Mouse (Mus musculus) intestine, embryonic 16.5 days (tissue): ENCODE results near the gene Tunar. TPM values are rescaled to one million over a fixed set of nuclear protein-coding genes. Genes with fewer than 3 reads are reported as not detected.

Source experiments
- ATAC-seq: fragments of 200-750 bp; cut with Nextera tagmentation; 2 replicates; pipeline ENCODE4 v1.8.0; 2017; ENCODE audit warnings: moderate TSS enrichment, moderate library complexity
- H3K27ac ChIP-seq: fragments of 300-500 bp; sonication (generic); 2 replicates; pipeline ENCODE4 v1.5.1; 2014; ENCODE audit warnings: mild to moderate bottlenecking, low read length
- H3K27me3 ChIP-seq: fragments of 300-500 bp; sonication (generic); replicated peaks from 2 replicates; pipeline ENCODE4 v1.6.1; 2014; ENCODE audit warnings: low read length, control low read depth, mixed read lengths; ENCODE audit not compliant: control insufficient read depth, insufficient read depth
- H3K36me3 ChIP-seq: fragments of 300-500 bp; sonication (generic); 2 replicates; pipeline ENCODE4 v1.6.1; 2014; ENCODE audit warnings: low read length, control low read depth; ENCODE audit not compliant: control insufficient read depth, insufficient read depth
- H3K4me1 ChIP-seq: fragments of 300-500 bp; sonication (generic); 2 replicates; pipeline ENCODE4 v1.6.1; 2014; ENCODE audit warnings: low read length, control low read depth, mixed read lengths; ENCODE audit not compliant: control insufficient read depth, insufficient read depth
- H3K4me2 ChIP-seq: fragments of 300-500 bp; sonication (generic); 2 replicates; pipeline ENCODE4 v1.6.1; 2014; ENCODE audit warnings: low read depth, low read length, control low read depth
- H3K4me3 ChIP-seq: fragments of 300-500 bp; sonication (generic); 2 replicates; pipeline ENCODE4 v1.5.1; 2014; ENCODE audit warnings: mild to moderate bottlenecking, low read length
- H3K9ac ChIP-seq: fragments of 300-500 bp; sonication (generic); 2 replicates; pipeline ENCODE4 v1.6.1; 2014; ENCODE audit warnings: low read depth, low read length
- H3K9me3 ChIP-seq: fragments of 300-500 bp; sonication (generic); 2 replicates; pipeline ENCODE4 v1.6.1; 2016; ENCODE audit warnings: low read length, control low read depth; ENCODE audit not compliant: control insufficient read depth
- WGBS: fragments of 180-500 bp; shearing (Covaris S2); extraction: QIAGEN DNeasy Blood & Tissue Kit; methylation state at CpG from one replicate; pipeline ENCODE4 v1.1.7; 2014; 5-methylcytosine and 5-hydroxymethylcytosine counted together
- polyA plus RNA-seq: library from polyadenylated mRNA; unstranded; fragments of >200 nt; fragmentation: Nextera tagmentation; extraction: Ambion mirVana; gene quantifications from 2 replicates; pipeline ENCODE4 v1.2.1, GENCODE M21; 2015

Gene Tunar
- polyA plus RNA-seq, 1 experiment from 2014 or later: 0.15 TPM

DNA sequence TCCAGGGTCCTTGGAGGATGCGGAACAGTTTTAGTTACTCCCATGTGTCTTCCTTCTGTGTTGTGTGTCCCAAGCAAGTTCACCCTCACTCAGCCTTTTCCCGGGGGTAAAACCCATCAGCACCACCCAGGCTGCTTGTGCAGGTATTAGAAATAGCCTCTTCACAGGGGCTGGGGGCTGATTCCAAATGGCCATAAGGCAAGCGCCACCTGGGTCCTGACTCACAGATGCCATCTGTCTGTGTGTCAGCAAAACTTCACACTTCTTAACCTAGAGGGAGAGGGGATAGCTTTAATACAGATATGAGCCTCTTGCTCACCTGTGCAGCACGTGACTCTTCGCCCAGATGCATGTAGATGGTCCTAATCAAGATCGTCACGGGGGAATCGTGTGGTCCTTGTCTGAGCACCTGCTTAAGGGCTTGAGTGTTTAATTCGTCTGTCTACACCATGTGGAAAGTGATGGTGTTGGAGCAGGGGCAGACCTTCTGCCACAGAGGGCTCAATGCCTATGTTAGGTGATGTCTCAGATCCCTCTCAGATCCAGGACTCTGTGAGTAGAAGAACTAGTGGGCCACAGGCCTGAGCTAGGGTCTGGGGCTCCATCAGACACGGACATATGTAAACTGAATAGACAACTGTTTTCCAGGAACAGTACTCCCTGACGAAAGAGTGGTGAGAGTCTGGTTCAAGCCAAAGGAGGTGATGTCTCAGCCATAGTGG is 4.7 kb downstream of the Tunar start:
- Histone ChIP-seq H3K9me3 (no peaks in the 10 kb centered on the region), H3K4me1 (peaks cover 4% of the 10 kb centered on the region), H3K36me3 (no peaks in the 10 kb centered on the region), H3K4me2 (no peak overlapping the region), H3K27ac (no peak overlapping the region), H3K27me3 (peaks cover 24% of the 10 kb centered on the region), H3K4me3 (no peak overlapping the region), H3K9ac (no peak overlapping the region)
- WGBS: 76% methylated on average over 11 of the region's 11 CpGs
- ATAC-seq: no peak

DNA sequence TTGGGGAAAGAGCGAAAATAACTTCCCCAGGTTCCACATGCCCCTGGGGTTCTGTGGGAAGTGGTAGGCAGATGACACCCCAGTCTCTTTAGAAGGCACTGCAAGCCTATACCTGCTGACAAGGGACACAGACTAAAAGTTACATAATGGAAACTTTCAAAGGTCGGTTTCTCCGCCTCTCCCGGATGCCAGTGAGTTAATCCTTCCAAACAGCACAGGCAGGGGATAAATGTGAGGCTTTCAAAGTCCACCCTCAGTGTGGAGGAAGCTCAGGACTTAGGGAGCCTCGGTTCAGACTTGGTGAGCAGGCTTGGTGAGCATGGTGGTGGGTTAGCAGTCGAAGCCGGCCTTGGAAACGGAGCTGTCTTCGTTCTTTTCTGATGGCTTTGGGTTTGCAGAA is 7.9 kb downstream of the Tunar start:
- H3K4me3 ChIP-seq: no peak overlapping the region
- no peak overlapping the region for H3K9ac ChIP-seq
- no peaks in the 10 kb centered on the region for H3K9me3 ChIP-seq
- no peaks in the 10 kb centered on the region for H3K36me3 ChIP-seq
- peaks cover 4% of the 10 kb centered on the region for H3K4me1 ChIP-seq
- peak; percentile 62 for ATAC-seq
- H3K4me2 ChIP-seq: no peak overlapping the region
- 43% methylated on average over 9 of the region's 9 CpGs for WGBS
- H3K27ac ChIP-seq: no peak overlapping the region
- H3K27me3 ChIP-seq: peaks cover 20% of the 10 kb centered on the region

DNA sequence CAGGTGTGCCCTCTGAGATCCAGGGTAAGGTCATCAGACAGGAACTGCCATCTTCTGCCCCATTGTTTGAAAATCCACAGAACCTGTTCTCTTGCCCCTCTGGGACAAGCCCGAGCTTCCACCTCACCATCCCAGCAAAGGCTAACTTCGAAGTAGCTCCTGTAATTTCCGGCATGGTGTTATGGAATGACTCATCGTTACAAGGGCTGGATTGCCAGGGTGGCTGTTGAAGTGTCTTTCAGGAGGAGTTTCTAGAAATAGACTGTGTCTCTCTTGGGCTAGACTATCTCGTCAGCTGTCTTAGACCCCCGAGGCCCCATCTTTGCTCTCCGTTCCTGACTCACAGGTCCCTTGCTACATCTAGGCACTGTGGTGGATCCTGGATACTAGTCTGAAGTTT is 10.8 kb downstream of the Tunar start:
- no peaks in the 10 kb centered on the region for H3K27me3 ChIP-seq
- H3K4me3 ChIP-seq: no peak overlapping the region
- H3K4me1 ChIP-seq: no peaks in the 10 kb centered on the region
- ATAC-seq: no peak
- H3K27ac ChIP-seq: no peak overlapping the region
- no peaks in the 10 kb centered on the region for H3K36me3 ChIP-seq
- H3K9ac ChIP-seq: no peak overlapping the region
- H3K9me3 ChIP-seq: no peaks in the 10 kb centered on the region
- 86% methylated on average over 7 of the region's 7 CpGs for WGBS
- no peak overlapping the region for H3K4me2 ChIP-seq

DNA sequence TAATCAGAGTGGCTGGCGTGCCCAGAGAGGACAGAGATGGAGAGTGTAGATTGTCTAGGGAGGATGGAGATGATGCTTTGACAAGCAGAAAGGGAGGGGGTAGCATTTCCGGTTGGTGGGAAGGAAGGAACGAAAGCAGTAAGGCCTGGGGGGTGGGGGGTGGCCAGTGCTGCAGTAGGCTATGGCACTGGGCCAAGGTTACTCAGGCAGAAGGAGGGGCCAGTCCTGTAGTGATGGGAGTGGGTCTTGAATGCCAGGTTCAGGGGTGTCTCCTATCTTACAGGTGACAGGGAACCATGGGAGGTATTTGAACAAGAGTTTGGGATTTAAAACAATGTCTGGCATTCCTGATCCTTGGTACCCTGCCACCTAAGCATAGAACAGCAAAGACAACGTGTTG is 13.2 kb downstream of the Tunar start:
- no peak overlapping the region for H3K27ac ChIP-seq
- H3K4me2 ChIP-seq: no peak overlapping the region
- H3K9me3 ChIP-seq: no peaks in the 10 kb centered on the region
- no peak overlapping the region for H3K9ac ChIP-seq
- no peaks in the 10 kb centered on the region for H3K4me1 ChIP-seq
- no peaks in the 10 kb centered on the region for H3K36me3 ChIP-seq
- 63% methylated on average over 4 of the region's 4 CpGs for WGBS
- no peaks in the 10 kb centered on the region for H3K27me3 ChIP-seq
- H3K4me3 ChIP-seq: no peak overlapping the region
- no peak for ATAC-seq

DNA sequence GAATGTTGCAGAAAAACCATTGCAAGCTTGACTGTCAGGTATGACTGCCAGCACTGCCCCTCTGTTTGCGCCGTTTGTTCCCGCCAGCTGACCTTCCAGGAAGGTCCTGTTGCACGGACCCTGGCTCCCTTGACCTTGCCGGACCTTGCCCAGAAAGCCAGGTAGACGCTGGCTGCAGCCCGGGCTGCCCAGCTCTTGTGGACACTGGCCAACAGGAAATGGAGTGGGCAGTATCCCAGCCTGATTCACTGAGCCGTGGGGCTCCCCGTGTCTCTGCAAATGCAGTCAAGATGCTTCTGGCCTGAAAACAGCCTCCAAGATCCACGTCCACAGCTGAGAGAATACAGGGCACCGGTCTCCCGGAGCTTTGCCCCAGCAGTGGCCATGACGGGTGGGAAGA is 13.6 kb downstream of the Tunar start:
- Histone ChIP-seq H3K4me3 (no peak overlapping the region), H3K27me3 (no peaks in the 10 kb centered on the region), H3K9me3 (no peaks in the 10 kb centered on the region), H3K4me2 (no peak overlapping the region), H3K4me1 (no peaks in the 10 kb centered on the region), H3K9ac (no peak overlapping the region), H3K27ac (no peak overlapping the region), H3K36me3 (no peaks in the 10 kb centered on the region)
- WGBS: 85% methylated on average over 13 of the region's 13 CpGs
- ATAC-seq: no peak

DNA sequence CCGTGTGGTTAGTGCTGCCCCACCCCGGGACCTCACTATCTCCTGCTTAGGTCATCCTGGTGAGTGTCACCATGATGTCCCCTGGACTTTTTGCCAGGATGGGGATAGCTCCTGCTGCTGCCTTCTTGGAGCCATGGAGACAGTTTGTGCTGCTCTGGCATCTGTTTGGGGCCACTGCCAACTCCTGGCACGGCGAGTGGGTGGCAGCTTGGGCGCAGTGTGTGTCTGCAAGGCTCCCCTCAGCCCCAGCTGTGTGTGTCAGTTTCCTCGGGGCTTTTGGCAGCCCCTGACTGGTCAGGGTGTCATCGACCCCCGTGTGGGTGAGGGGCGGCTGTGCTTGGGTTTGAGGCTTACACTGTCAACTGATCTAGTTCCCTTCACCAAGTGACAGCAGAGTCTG is 20.6 kb downstream of the Tunar start:
- H3K27ac ChIP-seq: no peak overlapping the region
- WGBS: 85% methylated on average over 9 of the region's 9 CpGs
- no peak overlapping the region for H3K4me2 ChIP-seq

DNA sequence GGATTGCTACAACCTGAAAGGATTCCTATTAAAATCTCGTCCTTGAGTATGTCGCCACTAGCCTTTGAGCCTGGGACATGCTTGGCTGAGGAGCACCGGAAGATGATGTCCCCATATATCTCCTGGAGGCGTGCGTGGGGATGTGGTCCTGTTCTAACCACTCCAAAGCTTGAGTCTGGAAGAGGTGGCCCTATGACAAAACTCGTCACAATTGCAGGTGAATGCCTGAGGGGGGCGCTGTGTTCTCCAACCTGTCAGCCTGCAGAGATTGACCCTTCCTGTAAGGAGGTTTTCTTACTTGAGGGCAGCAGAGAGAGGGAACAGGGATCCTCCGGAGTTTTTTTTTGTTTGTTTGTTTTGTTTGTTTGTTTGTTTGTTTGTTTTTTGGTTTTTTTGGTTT is 21.1 kb downstream of the Tunar start:
- Histone ChIP-seq H3K36me3 (no peaks in the 10 kb centered on the region), H3K9me3 (no peaks in the 10 kb centered on the region), H3K4me2 (no peak overlapping the region), H3K9ac (no peak overlapping the region), H3K27me3 (no peaks in the 10 kb centered on the region), H3K27ac (no peak overlapping the region), H3K4me3 (no peak overlapping the region), H3K4me1 (no peaks in the 10 kb centered on the region)
- ATAC-seq: no peak
- 81% methylated on average over 8 of the region's 8 CpGs for WGBS

More for the DNA sequence above, 20.6 kb downstream of the Tunar start:
- H3K27me3 ChIP-seq: no peaks in the 10 kb centered on the region
- H3K9ac ChIP-seq: no peak overlapping the region
- no peak overlapping the region for H3K4me3 ChIP-seq
- no peaks in the 10 kb centered on the region for H3K36me3 ChIP-seq
- H3K4me1 ChIP-seq: no peaks in the 10 kb centered on the region
- no peak for ATAC-seq
- no peaks in the 10 kb centered on the region for H3K9me3 ChIP-seq

DNA sequence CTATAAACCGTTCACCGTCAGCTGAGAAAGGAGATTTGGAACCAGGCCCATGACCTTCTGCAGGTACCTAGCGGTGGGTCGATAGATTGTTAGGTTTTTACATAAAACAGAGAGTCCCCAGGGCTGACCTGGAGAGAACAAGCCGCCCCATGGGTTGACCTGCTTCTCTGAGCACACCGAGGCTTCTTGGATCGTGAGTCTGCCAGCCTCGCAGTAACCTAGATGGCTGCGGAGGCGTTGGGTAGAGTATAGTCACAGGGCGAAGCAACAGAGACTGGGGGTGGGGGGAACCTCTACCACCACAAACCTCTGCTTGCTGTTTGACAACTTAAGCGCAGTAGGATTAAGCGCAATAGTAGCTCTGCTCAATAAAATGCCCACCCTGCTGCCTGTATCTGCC is 23.1 kb downstream of the Tunar start:
- no peaks in the 10 kb centered on the region for H3K27me3 ChIP-seq

DNA sequence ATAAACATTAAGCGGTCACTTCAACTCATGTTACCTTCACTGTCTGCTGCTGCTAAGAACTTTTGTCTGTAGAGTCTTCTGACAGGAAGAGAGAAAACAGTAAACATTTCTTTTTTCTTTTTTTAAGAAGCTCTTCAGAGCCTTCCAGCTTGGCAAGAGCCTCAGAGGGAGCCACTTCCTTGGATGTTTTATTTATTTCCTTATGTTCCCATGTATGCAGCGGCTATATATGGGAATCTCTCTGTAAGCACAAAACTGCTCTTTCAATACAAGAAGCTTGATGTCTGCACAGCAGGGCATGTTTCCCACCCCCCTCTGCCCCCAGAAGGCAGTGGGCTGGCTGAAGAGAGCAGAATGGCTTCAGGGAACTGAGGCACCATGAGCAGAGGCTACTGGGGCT is 30.0 kb downstream of the Tunar start:
- ATAC-seq: 0 out of 2 replicates have a peak, but pooled peaks have one; percentile 46
- Histone ChIP-seq H3K4me1 (0 out of 2 replicates have a peak, but pooled peaks cover 4% of the 10 kb centered on the region), H3K27ac (no peak overlapping the region), H3K4me3 (no peak overlapping the region), H3K9me3 (no peaks in the 10 kb centered on the region), H3K27me3 (no peaks in the 10 kb centered on the region), H3K4me2 (no peak overlapping the region), H3K9ac (no peak overlapping the region), H3K36me3 (no peaks in the 10 kb centered on the region)
- WGBS: 51% methylated on average over 2 of the region's 2 CpGs

More for the DNA sequence above, 23.1 kb downstream of the Tunar start:
- no peak for ATAC-seq
- H3K36me3 ChIP-seq: no peaks in the 10 kb centered on the region
- no peak overlapping the region for H3K9ac ChIP-seq
- no peak overlapping the region for H3K4me3 ChIP-seq
- H3K4me2 ChIP-seq: no peak overlapping the region
- no peak overlapping the region for H3K27ac ChIP-seq
- H3K4me1 ChIP-seq: no peaks in the 10 kb centered on the region
- WGBS: 80% methylated on average over 13 of the region's 13 CpGs
- no peaks in the 10 kb centered on the region for H3K9me3 ChIP-seq

DNA sequence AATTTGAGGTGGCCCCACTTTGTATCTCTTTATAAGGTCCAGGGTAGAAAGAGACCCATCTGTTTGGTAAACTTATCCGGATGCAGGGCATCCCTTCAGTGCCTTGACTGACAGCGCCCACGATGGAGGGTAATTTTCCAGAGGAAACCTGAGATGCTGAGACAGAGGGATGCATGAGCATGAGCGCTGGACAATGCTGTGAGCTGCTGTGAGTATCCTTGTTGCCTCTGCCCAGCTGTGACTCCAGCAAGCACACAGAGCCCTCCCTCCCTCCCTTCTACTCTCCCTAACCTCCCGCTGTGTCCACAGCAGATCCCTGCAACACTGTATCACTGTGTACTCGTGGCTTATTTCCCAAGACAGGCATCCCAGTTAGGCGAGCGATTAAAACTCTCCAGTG is 40.9 kb downstream of the Tunar start:
- Histone ChIP-seq H3K4me2 (no peak overlapping the region), H3K27ac (no peak overlapping the region), H3K9me3 (no peaks in the 10 kb centered on the region), H3K4me3 (no peak overlapping the region), H3K36me3 (no peaks in the 10 kb centered on the region), H3K4me1 (no peaks in the 10 kb centered on the region), H3K9ac (no peak overlapping the region), H3K27me3 (no peaks in the 10 kb centered on the region)
- ATAC-seq: no peak
- 65% methylated on average over 8 of the region's 8 CpGs for WGBS
